ENCODE assay signal across 29 mouse cellular contexts in genomic region chr1:81042907-81043868, GRCm38 (mm10). TPM values are rescaled to one million over a fixed set of nuclear protein-coding genes. Genes with fewer than 3 reads are reported as not detected.
DNase-seq lines count a peak whose midpoint lies in the region; ATAC-seq and TF ChIP-seq lines count a peak whose summit lies in the region.
"Had no signal": no experiment of that assay in that cellular context is flagged by ENCODE, and none has a peak within 500 bp of the region (broad histone marks: within the 10 kb centered on the region; RNA-seq: fewer than 3 reads in every experiment).

No protein-coding gene starts in this region.

- 0 out of 2 replicates have a peak, but pooled peaks cover 9% of the 10 kb centered on the region for H3K4me1 ChIP-seq in hindbrain, embryonic 14.5 days (replicated peaks; ENCODE audit: control insufficient read depth, insufficient read depth, low read length)
- H3K4me1 ChIP-seq in hindbrain, embryonic 16.5 days (ENCODE audit: control insufficient read depth, insufficient read depth, low read depth, low read length) = no peaks in the 10 kb centered on the region; the same call in 1 of the 2 replicates
- H3K4me1 ChIP-seq in forebrain, embryonic 15.5 days = 0 out of 2 replicates have a peak, but pooled peaks cover 4% of the 10 kb centered on the region
- 0 out of 2 replicates have a peak, but pooled peaks cover 3% of the 10 kb centered on the region for H3K4me1 ChIP-seq in midbrain, embryonic 15.5 days
- H3K4me1 ChIP-seq: neural tube, embryonic 13.5 days had no signal

- no peak overlapping the region for H3K9ac ChIP-seq in hindbrain, embryonic 14.5 days
- H3K9ac ChIP-seq in hindbrain, embryonic 16.5 days (ENCODE audit: low read depth, low read length) = no peak overlapping the region
- no peak overlapping the region for H3K9ac ChIP-seq in forebrain, embryonic 15.5 days (replicated peaks)
- no peak overlapping the region for H3K9ac ChIP-seq in midbrain, embryonic 15.5 days
- H3K9ac ChIP-seq: liver, embryonic 14.5 days; neural tube, embryonic 13.5 days had no signal

- TF ChIP-seq CTCF in brain, embryonic 14.5 days (IDR thresholded peaks at IDR 0.05; ENCODE audit: borderline replicate concordance, extremely low read depth, insufficient read depth, insufficient read length) = no peak

- no peaks in the 10 kb centered on the region for H3K27me3 ChIP-seq in hindbrain, embryonic 14.5 days (ENCODE audit: control insufficient read depth, insufficient read depth, low read length)
- no peaks in the 10 kb centered on the region for H3K27me3 ChIP-seq in hindbrain, embryonic 16.5 days (replicated peaks; ENCODE audit: control insufficient read depth, insufficient read depth, low read length)
- no peaks in the 10 kb centered on the region for H3K27me3 ChIP-seq in forebrain, embryonic 15.5 days
- no peaks in the 10 kb centered on the region for H3K27me3 ChIP-seq in midbrain, embryonic 15.5 days (replicated peaks)
- H3K27me3 ChIP-seq: neural tube, embryonic 13.5 days had no signal

- H3K36me3 ChIP-seq in hindbrain, embryonic 14.5 days (replicated peaks; ENCODE audit: control insufficient read depth, insufficient read depth) = no peaks in the 10 kb centered on the region
- no peaks in the 10 kb centered on the region for H3K36me3 ChIP-seq in hindbrain, embryonic 16.5 days (ENCODE audit: control insufficient read depth, insufficient read depth, low read length)
- no peaks in the 10 kb centered on the region for H3K36me3 ChIP-seq in forebrain, embryonic 15.5 days
- no peaks in the 10 kb centered on the region for H3K36me3 ChIP-seq in midbrain, embryonic 15.5 days (replicated peaks)
- H3K36me3 ChIP-seq: neural tube, embryonic 13.5 days had no signal

- 35% methylated on average over 5 of the region's 5 CpGs for WGBS in hindbrain, embryonic 14.5 days
- 26% methylated on average over 5 of the region's 5 CpGs for WGBS in hindbrain, embryonic 16.5 days
- 33% methylated on average over 5 of the region's 5 CpGs for WGBS in forebrain, embryonic 15.5 days
- WGBS in midbrain, embryonic 15.5 days = 28% methylated on average over 5 of the region's 5 CpGs

- 0 out of 2 replicates have a peak overlapping the region, but pooled peaks have one; percentile 12 for H3K4me2 ChIP-seq in hindbrain, embryonic 14.5 days (replicated peaks)
- no peak overlapping the region for H3K4me2 ChIP-seq in hindbrain, embryonic 16.5 days (ENCODE audit: low read length)
- no peak overlapping the region for H3K4me2 ChIP-seq in forebrain, embryonic 15.5 days (replicated peaks)
- no peak overlapping the region for H3K4me2 ChIP-seq in midbrain, embryonic 15.5 days
- H3K4me2 ChIP-seq: heart, embryonic 11.5 days; neural tube, embryonic 13.5 days had no signal

- H3K9me3 ChIP-seq in hindbrain, embryonic 14.5 days (ENCODE audit: control insufficient read depth, low read length) = no peaks in the 10 kb centered on the region
- H3K9me3 ChIP-seq in hindbrain, embryonic 16.5 days (ENCODE audit: control insufficient read depth, low read length) = no peaks in the 10 kb centered on the region
- H3K9me3 ChIP-seq in forebrain, embryonic 15.5 days = no peaks in the 10 kb centered on the region
- H3K9me3 ChIP-seq in midbrain, embryonic 15.5 days = no peaks in the 10 kb centered on the region
- H3K9me3 ChIP-seq: neural tube, embryonic 13.5 days had no signal

- no peak for TF ChIP-seq POLR2A in brain, embryonic 14.5 days (IDR thresholded peaks at IDR 0.05; ENCODE audit: borderline replicate concordance, extremely low read depth, insufficient read depth, insufficient read length, poor library complexity, severe bottlenecking)

- no peak for ATAC-seq in hindbrain, embryonic 14.5 days (ENCODE audit: low FRiP score)
- no peak for ATAC-seq in hindbrain, embryonic 16.5 days
- 0 out of 2 replicates have a peak, but pooled peaks have one; percentile 55 for ATAC-seq in forebrain, embryonic 15.5 days (replicated peaks)
- peak; percentile 73 for ATAC-seq in midbrain, embryonic 15.5 days (replicated peaks)
- ATAC-seq: intestine, embryonic 16.5 days had no signal

- no peak overlapping the region for H3K27ac ChIP-seq in hindbrain, embryonic 14.5 days
- H3K27ac ChIP-seq in hindbrain, embryonic 16.5 days (ENCODE audit: low read depth, low read length) = no peak overlapping the region
- no peak overlapping the region for H3K27ac ChIP-seq in forebrain, embryonic 15.5 days (replicated peaks)
- H3K27ac ChIP-seq in midbrain, embryonic 15.5 days = no peak overlapping the region
- H3K27ac ChIP-seq: gastrocnemius, adult 2 months; liver, embryonic 14.5 days; macrophage; neural tube, embryonic 13.5 days had no signal

- peak; percentile 32 for DNase-seq in hindbrain, embryonic 14.5 days (ENCODE audit: low spot score)
- DNase-seq in brain, embryonic 14.5 days (ENCODE audit: low read depth) = peak; percentile 70
- no peak for DNase-seq in left cerebral cortex, postnatal 10 days (ENCODE audit: extremely low spot score in 1 of 2, low spot score in 2 of 2)
- DNase-seq in cerebellum, postnatal 10 days = no peak
- DNase-seq: adrenal gland, adult 8-10 months; B cell, adult 2 months; cerebellum, adult 11-12 months; cerebellum, adult 9-11 months; gastrocnemius, adult 2 months; gastrocnemius, postnatal 36 days; heart, adult 18-20 months; heart, postnatal 36 days; kidney, postnatal 14 days; layer of hippocampus, adult 9-11 months; liver; lung, adult 2 months; lung, postnatal 10 days; thymus, postnatal 4 days had no signal

- no peak overlapping the region for H3K4me3 ChIP-seq in hindbrain, embryonic 14.5 days (replicated peaks; ENCODE audit: low read length)
- no peak overlapping the region for H3K4me3 ChIP-seq in hindbrain, embryonic 16.5 days (ENCODE audit: low read length)
- H3K4me3 ChIP-seq in forebrain, embryonic 15.5 days = no peak overlapping the region
- H3K4me3 ChIP-seq in midbrain, embryonic 15.5 days = no peak overlapping the region
- H3K4me3 ChIP-seq: gastrocnemius, adult 2 months; neural tube, embryonic 13.5 days had no signal

- intact Hi-C loops in left cerebral cortex, postnatal 10 days (cut with DNase I) = no loop called here

RNA-seq across cellular contexts. Expression of gene Nyap2, which starts 33.6 kb away (rescaled TPM):
- polyA plus RNA-seq in hindbrain, embryonic 14.5 days (2014; fragmentation: Nextera tagmentation; extraction: Ambion mirVana) = 25.0 and 25.5 TPM in 2 replicates
- 16.2 and 17.7 TPM in 2 replicates for polyA plus RNA-seq in hindbrain, embryonic 16.5 days (2015; fragmentation: Nextera tagmentation; extraction: Ambion mirVana)
- polyA plus RNA-seq in brain, embryonic 14.5 days (2012; rRNA removed) = 6.1 and 13.1 TPM in 2 replicates
- polyA plus RNA-seq in forebrain, embryonic 15.5 days (2015; fragmentation: Nextera tagmentation; extraction: Ambion mirVana) = 7.8 and 8.6 TPM in 2 replicates
- polyA plus RNA-seq in midbrain, embryonic 15.5 days (2015; fragmentation: Nextera tagmentation; extraction: Ambion mirVana) = 12.5 and 12.8 TPM in 2 replicates
- total RNA-seq in left cerebral cortex, postnatal 10 days (2021) = 10 to 100 TPM; 49.2 to 52.7 TPM
- total RNA-seq: gastrocnemius, adult 2 months; gastrocnemius, postnatal 36 days; heart, adult 18-20 months; heart, postnatal 36 days; megakaryocyte-erythroid progenitor cell, adult 5-6 weeks had no signal
- polyA plus RNA-seq: kidney, embryonic 14.5 days; limb, embryonic 11.5 days; liver, embryonic 14.5 days; lung, adult 2 months had no signal

Comparison
In these comparisons a context has a peak if more than half of its experiments do, and no peak if none do; other contexts are left out.
1. ATAC-seq: peak in forebrain, embryonic 15.5 days (single experiment) and midbrain, embryonic 15.5 days (single experiment); none in hindbrain, embryonic 14.5 days (single experiment) and hindbrain, embryonic 16.5 days (single experiment).
2. DNase-seq: peak in hindbrain, embryonic 14.5 days (single experiment) and brain, embryonic 14.5 days (single experiment); none in left cerebral cortex, postnatal 10 days (0 of 2) and cerebellum, postnatal 10 days (0 of 2).